Comparison of ENCODE assay signal across 17 mouse cellular contexts in genomic region chr19:28577023-28577422, GRCm38 (mm10).
A peak's percentile ranks its signal among the peaks of the same experiment; 100 is the strongest.
DNase-seq lines count a peak whose midpoint lies in the region; ATAC-seq and TF ChIP-seq lines count a peak whose summit lies in the region.
"Had no signal": no experiment of that assay in that cellular context is flagged by ENCODE, and none has a peak within 500 bp of the region (broad histone marks: within the 10 kb centered on the region; RNA-seq: fewer than 3 reads in every experiment).

No protein-coding gene starts in this region.

- DNase-seq in left cerebral cortex, adult 18-20 months (ENCODE audit: low spot score in 2 of 2): peak; percentile 5 to 20
- no peak for DNase-seq in left cerebral cortex, adult 8-10 months (ENCODE audit: low spot score in 2 of 2)
- DNase-seq in testis, postnatal 10 days (ENCODE audit: low spot score): no peak
- peak; percentile 33 to 49 for DNase-seq in layer of hippocampus, postnatal 36 days
- DNase-seq in urinary bladder, postnatal 4 days (ENCODE audit: low spot score in 2 of 2): no peak
- DNase-seq: cerebellum, adult 8-10 months; kidney, adult 8-10 months; kidney, postnatal 25 days; liver, embryonic 13.5 days had no signal

- no peak for TF ChIP-seq CTCF in testis, adult 2 months (IDR thresholded peaks at IDR 0.05; ENCODE audit: control insufficient read depth, insufficient read depth, insufficient replicate concordance, low read depth, low read length)

- no peak for TF ChIP-seq POLR2A in testis, adult 2 months (IDR thresholded peaks at IDR 0.05; ENCODE audit: control insufficient read depth, low read depth, low read length)

- no peaks in the 10 kb centered on the region for H3K27me3 ChIP-seq in testis, adult 2 months (ENCODE audit: control insufficient read depth, insufficient read depth, low read length)
- H3K27me3 ChIP-seq: embryonic facial prominence, embryonic 12.5 days; forebrain, embryonic 15.5 days; limb, embryonic 13.5 days; liver, embryonic 13.5 days; neural tube, embryonic 12.5 days; stomach, embryonic 15.5 days had no signal

- ATAC-seq in monocyte, adult 5-6 weeks (replicated peaks; ENCODE audit: insufficient number of reproducible peaks, low FRiP score, low TSS enrichment, poor library complexity, severe bottlenecking): no peak
- ATAC-seq: forebrain, embryonic 15.5 days had no signal

- H3K36me3 ChIP-seq in testis, adult 2 months (ENCODE audit: control insufficient read depth, insufficient read depth, low read length): no peaks in the 10 kb centered on the region
- H3K36me3 ChIP-seq: embryonic facial prominence, embryonic 12.5 days; forebrain, embryonic 15.5 days; heart, embryonic 10.5 days; limb, embryonic 13.5 days; liver, embryonic 13.5 days; neural tube, embryonic 12.5 days; stomach, embryonic 15.5 days had no signal

- H3K27ac ChIP-seq in testis, adult 2 months (ENCODE audit: control insufficient read depth, insufficient read depth, low read depth, low read length): no peak overlapping the region
- H3K27ac ChIP-seq: embryonic facial prominence, embryonic 12.5 days; forebrain, embryonic 15.5 days; heart, embryonic 10.5 days; limb, embryonic 13.5 days; liver, embryonic 13.5 days; neural tube, embryonic 12.5 days; stomach, embryonic 15.5 days had no signal

- 0 out of 2 replicates have a peak overlapping the region, but pooled peaks have one; percentile 13 for H3K4me3 ChIP-seq in testis, adult 2 months (ENCODE audit: control insufficient read depth, low read depth, low read length)
- H3K4me3 ChIP-seq: embryonic facial prominence, embryonic 12.5 days; forebrain, embryonic 15.5 days; heart, embryonic 10.5 days; limb, embryonic 13.5 days; liver, embryonic 13.5 days; neural tube, embryonic 12.5 days; stomach, embryonic 15.5 days had no signal

- no peaks in the 10 kb centered on the region for H3K4me1 ChIP-seq in testis, adult 2 months (ENCODE audit: control insufficient read depth, insufficient read depth, low read length)
- H3K4me1 ChIP-seq: embryonic facial prominence, embryonic 12.5 days; liver, embryonic 13.5 days had no signal

Comparison
In these comparisons a context has a peak if more than half of its experiments do, and no peak if none do; other contexts are left out.
1. DNase-seq: peak in left cerebral cortex, adult 18-20 months (2 of 2) and layer of hippocampus, postnatal 36 days (2 of 2); none in left cerebral cortex, adult 8-10 months (0 of 2), testis, postnatal 10 days (single experiment) and urinary bladder, postnatal 4 days (0 of 2).